Mouse (Mus musculus) layer of hippocampus, postnatal 25 days (tissue): ENCODE measurements around the gene Lbhd1. TPM values are rescaled to one million over a fixed set of nuclear protein-coding genes. Genes with fewer than 3 reads are reported as not detected.

Source experiments
- DNase-seq, 2 experiments: peaks; one replicate each; pipeline ENCODE4 v3.0.0; 2022; ENCODE audit warnings: mixed read lengths in 2 of 2, low spot score in 1 of 2; ENCODE audit errors: extremely low spot score in 1 of 2
- total RNA-seq, 2 experiments: library from RNA; stranded (reverse); gene quantifications; 2 replicates each; pipeline ENCODE4 v1.2.3; 2021

Lbhd1 gene
- total RNA-seq, 2 experiments from 2014 or later, result 10.1 to 16.2 TPM

- DNase-seq, result no peak
These were observed 19.9 kb downstream of the Lbhd1 start for GRCm38 (mm10) chr19:8903412-8903811.

- DNase-seq, result no peak
These were observed 25.0 kb downstream of the Lbhd1 start for GRCm38 (mm10) chr19:8908531-8908930.

GRCm38 (mm10) chr19:8911810-8912209, 28.3 kb downstream of the Lbhd1 start:
- DNase-seq, result no peak

- DNase-seq, result no peak
These were observed 30.7 kb downstream of the Lbhd1 start for GRCm38 (mm10) chr19:8914212-8914611.

- no peak for DNase-seq
These were observed 35.5 kb downstream of the Lbhd1 start for GRCm38 (mm10) chr19:8919000-8919399.

- DNase-seq, result no peak
These were observed 36.1 kb downstream of the Lbhd1 start for GRCm38 (mm10) chr19:8919684-8920072.

GRCm38 (mm10) chr19:8920073-8920736, 36.7 kb downstream of the Lbhd1 start, which contains the start of gene B3gat3:
TSS of gene B3gat3 (plus strand) at chr19:8920374.
- peak; percentile 85 to 90 for DNase-seq

- DNase-seq, result no peak
These were observed 37.3 kb downstream of the Lbhd1 start for GRCm38 (mm10) chr19:8920836-8921291.

- DNase-seq, result no peak
These were observed 38.2 kb downstream of the Lbhd1 start for GRCm38 (mm10) chr19:8921741-8922140.

GRCm38 (mm10) chr19:8926766-8927165, 43.2 kb downstream of the Lbhd1 start:
- DNase-seq, result no peak

- no peak for DNase-seq
These were observed 44.5 kb downstream of the Lbhd1 start for GRCm38 (mm10) chr19:8927891-8928525.

GRCm38 (mm10) chr19:8928689-8929223, 45.2 kb downstream of the Lbhd1 start:
- no peak for DNase-seq

GRCm38 (mm10) chr19:8929224-8930088, 45.9 kb downstream of the Lbhd1 start, which contains the start of the genes Rom1 and Eml3:
TSS of gene Rom1 (minus strand) at chr19:8929356.
TSS of gene Eml3 (plus strand) at chr19:8929552.
- DNase-seq, result peak in 1 of 2 experiments; percentile 42

GRCm38 (mm10) chr19:8930117-8930516, 46.6 kb downstream of the Lbhd1 start:
- DNase-seq, result no peak

GRCm38 (mm10) chr19:8930771-8931170, 47.2 kb downstream of the Lbhd1 start:
- DNase-seq, result no peak

- no peak for DNase-seq
These were observed 53.2 kb downstream of the Lbhd1 start for GRCm38 (mm10) chr19:8936736-8937135.

- DNase-seq, result no peak
These were observed 57.1 kb downstream of the Lbhd1 start for GRCm38 (mm10) chr19:8940526-8941133.

GRCm38 (mm10) chr19:8941136-8941514, 57.6 kb downstream of the Lbhd1 start:
- no peak for DNase-seq

- DNase-seq, result peak; percentile 93 to 94
These were observed 58.1 kb downstream of the Lbhd1 start, which contains the start of gene Mta2 for GRCm38 (mm10) chr19:8941515-8942217. TSS of gene Mta2 (plus strand) at chr19:8941875.
